Mouse (Mus musculus) kidney, postnatal 4 days (tissue): ENCODE results near the gene 2310034G01Rik.

Source experiments
- DNase-seq, 2 experiments: peaks; one replicate each; pipeline ENCODE4 v3.0.0; 2021; ENCODE audit warnings: mixed read lengths in 2 of 2

The 2310034G01Rik gene

DNA sequence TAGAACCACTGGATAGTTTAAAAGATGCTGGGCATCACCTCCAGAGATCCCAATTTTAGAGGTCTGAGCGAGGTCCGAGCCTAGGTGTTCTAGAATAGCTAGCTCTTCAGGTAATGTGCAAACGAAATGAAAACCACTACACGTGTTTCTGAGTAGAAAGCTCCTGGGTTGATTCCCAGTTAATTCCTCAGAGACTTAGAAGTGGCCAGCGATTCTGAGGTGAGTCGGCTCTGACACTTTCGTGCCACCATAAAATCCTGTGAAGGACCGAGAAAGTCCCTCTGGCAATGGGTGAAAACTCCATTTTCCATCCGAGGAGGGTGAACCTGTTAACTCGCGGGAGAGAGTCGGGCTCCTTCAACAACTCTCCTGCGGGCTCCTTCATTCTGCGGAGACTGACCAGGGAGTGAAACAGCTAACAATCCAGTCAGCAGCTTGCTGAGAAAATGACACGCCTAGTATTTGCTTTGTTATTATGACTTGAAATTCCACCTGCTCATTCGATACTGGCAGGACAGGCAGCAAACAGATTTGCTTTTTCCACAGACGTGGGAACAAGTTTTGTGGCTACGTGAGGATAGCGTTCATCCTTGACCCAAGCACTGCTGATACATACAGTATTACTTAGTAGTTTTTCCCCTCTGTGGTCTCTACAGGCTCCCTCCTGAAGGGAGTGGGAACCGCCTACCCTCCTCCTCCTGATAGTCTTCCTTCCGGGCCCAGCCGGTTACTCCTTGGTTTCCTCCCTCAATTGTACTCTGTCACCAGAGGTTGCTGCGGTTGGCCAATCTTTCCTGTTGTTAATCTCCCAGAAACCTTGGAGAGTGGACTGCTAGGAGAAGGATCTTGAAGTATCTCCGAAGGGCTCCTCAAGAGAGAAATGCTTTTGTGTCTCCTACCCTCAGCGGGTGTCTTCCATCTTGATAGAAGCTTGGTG, 7.5 kb upstream of the 2310034G01Rik start:
- peak; percentile 36 to 67 for DNase-seq

- peak; percentile 86 to 92 for DNase-seq
These were observed 6.6 kb upstream of the 2310034G01Rik start for GRCm38 (mm10) chr19:46356701-46357138.

DNA sequence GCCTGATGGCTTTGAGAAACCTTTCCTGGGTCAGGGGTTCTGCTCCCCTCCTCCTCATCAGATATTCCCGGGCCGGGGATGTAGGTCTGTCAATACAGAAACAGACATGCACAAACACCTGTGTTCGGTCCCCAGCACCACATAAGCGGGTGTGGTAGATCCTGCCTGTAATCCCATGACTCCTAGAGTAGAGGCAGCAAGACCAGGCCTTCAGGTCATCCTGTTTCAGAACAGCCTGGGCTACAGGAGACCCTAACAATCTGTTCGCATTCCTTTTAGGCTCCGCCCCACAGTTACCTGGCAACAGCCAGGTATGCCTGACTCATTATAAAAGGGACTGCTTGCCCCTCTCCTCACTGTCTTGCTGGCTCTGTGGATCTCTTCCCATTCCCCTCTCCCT, 552 bp downstream of the 2310034G01Rik start:
- DNase-seq = peak in 1 of 2 experiments; percentile 18

- DNase-seq = peak; percentile 83 to 90
These were observed 1.2 kb downstream of the 2310034G01Rik start for GRCm38 (mm10) chr19:46348761-46349458.

GRCm38 (mm10) chr19:46347936-46348668, 2.0 kb downstream of the 2310034G01Rik start:
- DNase-seq = no peak

DNA sequence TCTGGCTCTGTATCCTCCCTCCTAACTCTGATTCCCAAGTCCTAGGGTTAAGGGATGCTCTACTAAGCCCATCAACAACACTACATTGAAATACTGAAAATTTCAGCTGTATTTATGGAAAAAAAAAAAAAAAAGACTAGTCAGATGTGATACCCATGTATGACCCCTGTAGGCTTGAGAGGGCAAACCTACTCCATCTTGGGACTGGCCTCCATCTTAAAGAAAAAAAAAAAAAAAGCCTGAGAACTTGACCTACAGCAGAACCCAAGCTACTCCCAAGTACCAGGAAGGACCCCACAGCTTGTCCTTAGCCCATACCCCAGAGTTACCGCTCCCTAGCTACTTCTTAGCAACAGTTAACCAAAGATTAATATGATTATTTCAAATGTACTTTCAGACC, 3.0 kb downstream of the 2310034G01Rik start:
- no peak for DNase-seq

GRCm38 (mm10) chr19:46344710-46345419, 5.2 kb downstream of the 2310034G01Rik start:
- DNase-seq = no peak

DNA sequence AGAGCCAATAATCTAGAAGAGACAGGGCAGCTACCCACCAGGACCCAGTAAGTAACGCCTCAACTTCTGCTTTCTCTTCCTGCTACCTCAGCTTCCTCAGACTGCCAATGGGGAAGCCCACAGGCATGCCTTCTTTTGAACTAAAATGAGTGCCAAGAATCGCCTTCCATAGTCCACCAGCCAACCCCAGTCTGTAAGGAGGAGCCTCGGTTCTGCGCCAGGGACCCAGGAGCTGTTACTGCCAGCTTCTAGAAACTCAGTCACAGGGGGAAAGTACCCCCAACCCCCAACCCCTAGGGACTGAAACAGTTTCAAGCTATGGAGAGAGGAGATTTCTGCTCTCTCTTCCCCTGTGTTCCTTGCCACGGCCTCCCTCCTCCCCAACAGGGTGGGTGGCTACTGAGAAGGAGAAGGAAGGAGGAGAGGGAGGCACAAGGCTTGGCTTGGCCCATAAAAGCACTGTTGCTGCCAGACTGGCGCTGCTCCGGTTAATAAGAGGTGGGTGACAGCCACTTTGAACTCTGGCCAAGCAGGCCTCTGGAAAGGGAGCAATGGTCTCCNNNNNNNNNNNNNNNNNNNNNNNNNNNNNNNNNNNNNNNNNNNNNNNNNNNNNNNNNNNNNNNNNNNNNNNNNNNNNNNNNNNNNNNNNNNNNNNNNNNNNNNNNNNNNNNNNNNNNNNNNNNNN, 10.7 kb downstream of the 2310034G01Rik start:
- peak in 1 of 2 experiments; percentile 30 for DNase-seq

- DNase-seq = no peak
These were observed 11.2 kb downstream of the 2310034G01Rik start for GRCm38 (mm10) chr19:46338942-46339286.

- DNase-seq = peak; percentile 97 to 98
These were observed 11.7 kb downstream of the 2310034G01Rik start, which contains the start of gene Cuedc2 for GRCm38 (mm10) chr19:46338331-46338936. Cuedc2 (minus strand) TSS chr19:46338702.

DNA sequence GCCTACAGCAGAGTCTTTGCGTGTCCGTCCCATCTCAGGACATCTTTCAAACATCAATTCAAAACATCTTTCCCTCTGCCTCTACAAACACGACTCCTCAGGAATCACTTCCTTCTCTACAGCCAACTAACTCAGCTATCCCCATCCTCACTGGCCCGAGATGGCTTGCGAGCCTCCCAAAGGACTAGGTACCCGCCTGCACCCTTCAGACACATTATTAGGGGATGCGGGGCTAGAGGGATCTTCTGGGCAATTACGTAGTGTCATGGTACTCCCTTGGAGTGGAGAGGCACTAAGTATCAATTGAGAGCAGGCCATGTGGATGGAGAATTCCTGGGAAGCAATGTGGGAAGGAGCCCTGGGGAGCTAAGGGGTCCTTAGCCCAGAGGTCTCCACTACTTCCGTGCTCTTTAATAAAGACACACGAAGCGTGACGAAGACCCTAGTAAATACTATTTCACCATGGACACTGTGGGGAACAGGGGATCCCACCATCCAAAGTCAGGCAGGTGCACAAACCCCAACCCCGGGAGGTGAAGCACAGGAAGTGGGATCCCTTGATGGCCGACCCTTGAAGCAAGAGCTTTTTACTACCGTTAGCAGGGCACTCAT, 12.3 kb downstream of the 2310034G01Rik start:
- no peak for DNase-seq

DNA sequence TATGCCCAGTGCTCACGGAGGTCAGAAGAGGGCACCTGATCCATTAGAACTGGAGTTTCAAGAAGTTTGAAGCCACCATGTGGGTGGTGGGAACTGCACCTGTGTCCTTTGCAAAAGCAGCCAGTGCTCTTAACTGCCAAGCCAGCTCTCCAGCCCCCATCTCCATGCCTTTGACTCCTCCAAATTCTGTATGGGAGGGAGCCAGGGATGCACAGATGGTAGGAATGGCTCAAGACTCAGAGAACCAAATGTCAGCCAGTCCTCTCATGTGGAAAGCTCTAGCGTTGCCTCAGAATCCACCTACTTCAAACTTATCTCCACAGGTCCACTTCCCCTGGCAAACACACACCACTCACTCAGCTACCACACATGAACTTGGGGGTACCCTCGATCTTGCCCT, 16.2 kb downstream of the 2310034G01Rik start:
- no peak for DNase-seq

- no peak for DNase-seq
These were observed 17.3 kb downstream of the 2310034G01Rik start for GRCm38 (mm10) chr19:46332721-46333339.

DNA sequence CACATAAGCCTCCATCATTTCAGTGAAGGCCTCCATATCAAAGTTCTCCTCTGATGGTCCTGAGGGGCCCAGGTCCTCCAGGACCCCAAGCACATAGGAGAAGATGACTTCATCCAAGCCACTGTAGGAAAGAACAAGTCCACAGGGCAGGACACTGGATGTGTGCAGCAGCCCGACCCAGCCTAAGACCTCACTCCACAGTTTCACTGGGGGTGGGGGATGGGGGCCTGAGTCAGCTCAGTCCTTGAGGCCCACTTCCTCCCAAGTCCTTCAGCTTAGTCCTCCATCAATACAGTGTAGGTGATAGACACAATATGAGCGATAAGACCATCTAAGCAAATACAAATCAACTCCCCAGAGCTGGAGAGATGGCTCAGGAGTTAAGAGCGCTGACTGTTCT, 18.2 kb downstream of the 2310034G01Rik start:
- no peak for DNase-seq

GRCm38 (mm10) chr19:46331326-46331725, 18.8 kb downstream of the 2310034G01Rik start:
- no peak for DNase-seq

GRCm38 (mm10) chr19:46330696-46331095, 19.4 kb downstream of the 2310034G01Rik start:
- DNase-seq = no peak

DNA sequence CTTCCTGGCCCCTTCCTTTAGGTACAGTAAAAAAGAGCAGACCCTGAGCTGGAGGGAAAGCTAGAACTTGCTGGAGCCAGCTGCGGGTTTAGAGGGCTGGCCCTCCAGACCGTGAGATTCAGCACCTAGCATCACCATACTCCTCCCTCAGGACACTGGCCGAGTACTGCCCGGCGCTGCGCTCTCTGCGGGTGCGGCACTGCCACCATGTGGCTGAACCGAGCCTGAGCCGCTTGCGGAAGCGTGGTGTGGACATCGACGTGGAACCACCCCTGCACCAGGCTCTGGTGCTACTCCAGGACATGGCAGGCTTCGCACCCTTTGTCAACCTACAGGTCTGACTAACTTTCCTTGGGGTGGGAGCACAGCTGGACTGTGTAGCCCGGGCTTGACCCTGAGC, 20.2 kb downstream of the 2310034G01Rik start:
- DNase-seq = peak; percentile 88 to 92

GRCm38 (mm10) chr19:46329031-46329641, 21.0 kb downstream of the 2310034G01Rik start:
- DNase-seq = peak in 1 of 2 experiments; percentile 57

DNA sequence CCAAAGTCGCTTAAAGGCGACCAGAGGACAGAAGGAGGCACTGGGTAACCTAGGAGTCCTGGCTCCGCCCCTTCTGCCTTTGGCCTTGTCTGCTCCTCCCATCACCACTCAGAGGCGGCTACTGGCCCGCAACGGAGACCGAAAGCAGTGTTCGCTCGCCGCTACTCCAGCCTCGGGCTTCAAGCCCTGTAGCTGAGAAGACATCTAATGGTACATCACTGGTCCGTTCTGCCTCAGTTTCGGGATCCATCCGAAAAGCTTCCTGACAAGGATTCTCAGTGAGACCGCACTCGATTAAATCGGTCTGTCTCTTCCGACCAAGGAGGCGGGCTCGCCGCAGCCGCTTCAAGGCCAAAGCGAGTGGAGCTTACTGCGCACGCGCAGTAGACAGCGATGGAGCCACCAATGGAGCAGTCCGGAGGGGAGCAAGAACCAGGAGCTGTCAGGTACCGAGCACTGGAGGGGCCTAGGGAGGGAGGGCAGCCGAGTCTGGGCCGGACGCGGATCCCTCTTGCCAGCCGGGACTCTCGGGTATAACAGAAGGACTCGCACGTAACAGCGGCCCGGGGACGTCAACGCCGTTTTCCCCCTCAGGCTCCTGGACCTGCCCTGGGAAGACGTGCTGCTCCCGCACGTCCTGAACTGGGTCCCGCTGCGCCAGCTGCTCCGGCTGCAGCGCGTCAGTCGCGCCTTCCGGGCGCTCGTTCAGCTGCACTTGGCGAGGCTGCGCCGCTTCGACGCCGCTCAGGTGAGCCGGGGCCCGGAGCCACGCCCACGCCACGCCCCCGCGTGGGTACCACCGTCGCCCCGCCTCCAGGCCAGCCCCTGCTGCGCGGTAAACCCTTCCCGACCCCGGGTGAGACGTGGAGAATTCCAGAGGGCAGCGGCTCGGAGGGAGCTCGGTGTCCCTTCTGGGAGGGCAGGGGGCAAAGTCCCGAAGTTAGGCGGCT, 21.7 kb downstream of the 2310034G01Rik start, which contains the start of gene Fbxl15:
Gene Fbxl15 (plus strand): TSS at position 104 of the 950 bp plus-strand sequence.
- DNase-seq = peak; percentile 93 to 97
